Mouse (Mus musculus) ES-E14 (cell line): ENCODE data around the gene Zmiz1. TPM values are rescaled to one million over a fixed set of nuclear protein-coding genes. Genes with fewer than 3 reads are reported as not detected.

Experiments
- DNase-seq: peaks from one replicate; pipeline ENCODE4 v3.0.0-alpha.2; 2013; ENCODE audit warnings: low read depth, low spot score
- H3K27ac ChIP-seq: 2 replicates; pipeline ENCODE4 v1.5.1; 2012; ENCODE audit warnings: low read depth, mild to moderate bottlenecking, low read length, moderate library complexity, mixed read lengths; ENCODE audit not compliant: poor library complexity, insufficient read depth, severe bottlenecking
- H3K36me3 ChIP-seq: 2 replicates; pipeline ENCODE4 v1.6.1; 2012; ENCODE audit warnings: mild to moderate bottlenecking, low read length, moderate library complexity, mixed read lengths; ENCODE audit not compliant: control insufficient read depth, poor library complexity, insufficient read depth, severe bottlenecking
- H3K4me1 ChIP-seq, 2 experiments: fragments of 150-350 bp in 1 of 2; sonication (generic) in 1 of 2; 2 replicates each; pipeline ENCODE4 v1.6.1; 2012; ENCODE audit warnings: low read length in 2 of 2, mild to moderate bottlenecking in 1 of 2, mixed read lengths in 1 of 2; ENCODE audit not compliant: control insufficient read depth in 2 of 2, insufficient read depth in 2 of 2, poor library complexity in 1 of 2
- H3K4me3 ChIP-seq, 2 experiments: fragments of 150-350 bp in 1 of 2; sonication (generic) in 1 of 2; 2 replicates each; pipeline ENCODE4 v1.5.1; 2012; ENCODE audit warnings: low read length in 2 of 2, low read depth in 1 of 2, mild to moderate bottlenecking in 1 of 2, mixed read lengths in 1 of 2; ENCODE audit not compliant: insufficient read depth in 1 of 2, poor library complexity in 1 of 2, severe bottlenecking in 1 of 2
- H3K9ac ChIP-seq: 2 replicates; pipeline ENCODE4 v1.6.1; 2012; ENCODE audit warnings: low read depth, mild to moderate bottlenecking, low read length, mixed read lengths; ENCODE audit not compliant: poor library complexity, insufficient read depth, severe bottlenecking
- H3K9me3 ChIP-seq: fragments of 150-350 bp; sonication (generic); 2 replicates; pipeline ENCODE4 v1.6.1; 2012; ENCODE audit warnings: low read depth, mild to moderate bottlenecking, low read length; ENCODE audit not compliant: control insufficient read depth, insufficient read depth
- CHD2 ChIP-seq: IDR thresholded peaks from 2 replicates; pipeline ENCODE4 v1.6.1; 2014; ENCODE audit warnings: mild to moderate bottlenecking, low read depth, low read length, inconsistent platforms
- HCFC1 ChIP-seq: IDR thresholded peaks from 2 replicates; pipeline ENCODE4 v1.6.1; 2012; ENCODE audit warnings: low read length, inconsistent platforms, borderline replicate concordance; ENCODE audit not compliant: insufficient read depth
- MAFK ChIP-seq: IDR thresholded peaks from 2 replicates; pipeline ENCODE4 v1.6.1; 2014; ENCODE audit warnings: mild to moderate bottlenecking, low read depth, low read length, inconsistent platforms; ENCODE audit not compliant: insufficient read depth
- ZC3H11A ChIP-seq: IDR thresholded peaks from 2 replicates; pipeline ENCODE4 v1.6.1; 2012; ENCODE audit warnings: low read depth, mild to moderate bottlenecking, inconsistent platforms, low read length, borderline replicate concordance
- ZNF384 ChIP-seq: IDR thresholded peaks from 2 replicates; pipeline ENCODE4 v1.6.1; 2012; ENCODE audit warnings: low read depth, low read length, inconsistent platforms
- in situ Hi-C, 2 experiments: fragments of 600-800 bp; cut with MboI; formaldehyde crosslinking; loops; one replicate each; pipeline ENCODE4 v1.15.1; 2025; ENCODE audit warnings: low sequenced_read_pairs in 2 of 2, inconsistent platforms in 1 of 2; ENCODE audit not compliant: unreplicated experiment in 2 of 2
- total RNA-seq: library from RNA; depleted of rRNA; stranded (reverse); fragments of 300-350 nt; gene quantifications from 2 replicates; pipeline ENCODE4 v1.2.3, GENCODE M21; 2012

The Zmiz1 gene
- total RNA-seq, 1 experiment, result 16.9 TPM

DNA sequence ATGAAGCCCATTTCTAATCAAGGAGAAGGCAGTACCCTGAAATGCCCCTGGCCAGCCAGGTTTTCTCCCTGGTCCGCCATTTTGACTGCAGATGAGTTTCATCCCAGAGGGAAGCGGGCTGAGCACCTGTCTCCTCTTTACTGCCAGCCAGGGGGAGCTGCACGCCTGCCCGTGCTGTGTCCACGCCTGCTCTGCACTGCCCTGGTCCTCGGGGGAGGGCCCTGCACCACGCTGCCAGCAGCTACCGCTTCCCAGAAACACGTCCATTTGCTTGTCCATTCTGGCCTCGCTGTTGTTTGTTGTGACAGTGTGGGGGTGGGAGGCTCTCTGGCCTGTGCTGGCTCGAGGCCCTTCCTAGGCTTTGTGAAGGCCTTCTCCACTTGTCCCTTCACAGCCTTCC is 201.7 kb downstream of the Zmiz1 start:
- Histone ChIP-seq H3K9me3 (no peaks in the 10 kb centered on the region), H3K9ac (peak overlapping the region; percentile 74), H3K27ac (peak overlapping the region; percentile 16), H3K4me3 (peak overlapping the region; percentile 61 to 77), H3K36me3 (peaks cover 38% of the 10 kb centered on the region), H3K4me1 (peaks cover 7 to 19% of the 10 kb centered on the region in 2 experiments; a peak in 3 of 4 replicates)
- in situ Hi-C loops, result no loop called here
- TF ChIP-seq ZC3H11A (no peak), ZNF384 (no peak), HCFC1 (no peak), MAFK (no peak)
- DNase-seq, result no peak

DNA sequence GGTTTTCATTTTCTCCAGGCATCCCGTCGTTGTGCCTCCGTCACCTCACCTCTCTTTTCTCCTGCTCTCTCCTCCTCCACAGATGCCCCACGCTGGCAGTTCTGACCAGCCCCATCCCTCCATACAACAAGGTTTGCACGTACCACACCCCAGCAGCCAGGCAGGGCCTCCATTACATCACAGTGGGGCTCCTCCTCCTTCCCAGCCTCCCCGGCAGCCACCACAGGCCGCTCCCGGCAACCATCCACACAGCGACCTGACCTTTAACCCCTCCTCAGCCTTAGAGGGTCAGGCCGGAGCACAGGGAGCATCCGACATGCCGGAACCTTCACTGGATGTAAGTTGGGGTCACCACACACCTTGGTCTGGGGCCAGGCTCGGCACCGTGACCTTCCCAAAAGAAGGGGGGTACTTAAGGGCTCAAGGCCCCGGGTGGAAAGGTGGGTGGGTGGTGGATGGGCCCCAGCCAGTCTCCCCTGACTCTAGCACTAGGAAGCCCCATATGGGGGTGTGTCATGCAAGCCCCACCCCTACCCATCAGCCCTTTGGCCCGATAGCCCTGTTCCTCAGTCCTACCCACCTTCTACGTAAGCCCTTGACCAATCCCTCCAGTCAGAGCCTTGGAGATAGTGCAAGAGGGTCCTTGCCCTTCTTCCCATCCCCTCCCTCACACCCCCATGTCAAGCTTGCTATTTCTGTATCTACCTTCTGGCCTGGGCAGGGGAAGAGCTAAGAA is 202.4 kb downstream of the Zmiz1 start:
- peak overlapping the region; percentile 61 to 77 for H3K4me3 ChIP-seq
- in situ Hi-C loops, result no loop called here
- TF ChIP-seq ZNF384 (no peak), MAFK (no peak), HCFC1 (no peak), ZC3H11A (no peak)
- DNase-seq, result peak; percentile 49
- peak overlapping the region; percentile 74 for H3K9ac ChIP-seq
- peaks cover 32% of the 10 kb centered on the region for H3K36me3 ChIP-seq
- H3K9me3 ChIP-seq, result no peaks in the 10 kb centered on the region
- peak overlapping the region; percentile 45 for H3K27ac ChIP-seq
- peaks cover 8 to 19% of the 10 kb centered on the region in 2 experiments; a peak in 3 of 4 replicates for H3K4me1 ChIP-seq

DNA sequence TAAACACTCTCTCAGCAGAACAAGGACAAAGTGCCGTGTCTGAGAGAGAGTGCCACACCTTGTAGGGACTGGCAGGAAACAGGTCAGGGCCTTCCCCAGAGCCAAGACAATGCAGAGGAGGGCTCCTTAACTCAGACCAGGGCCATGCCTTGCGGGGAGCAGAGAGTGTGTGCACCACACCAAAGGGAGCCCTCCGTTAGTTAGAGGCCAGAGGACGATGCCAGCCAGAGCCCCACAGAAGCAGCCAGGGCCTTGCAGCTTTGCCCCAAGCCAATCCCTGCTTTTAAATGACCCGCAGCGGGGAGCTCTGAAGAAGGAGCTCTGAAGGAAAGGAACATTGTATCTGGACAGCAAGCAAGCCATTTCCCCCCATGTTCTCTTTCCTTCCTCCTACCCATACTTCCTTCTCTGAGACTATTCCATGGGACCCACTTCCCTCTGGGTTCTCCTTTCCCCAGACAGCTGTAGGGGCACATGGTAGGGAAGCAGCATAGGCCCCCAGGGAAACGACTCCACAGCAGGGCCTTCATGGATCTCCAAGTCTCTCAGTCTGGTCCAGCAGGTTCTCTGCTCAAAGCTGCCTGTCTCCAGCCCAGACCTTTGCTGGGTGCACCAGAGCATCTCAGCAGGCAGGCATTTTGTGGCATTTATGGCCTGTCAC is 204.8 kb downstream of the Zmiz1 start:
- peaks cover 8 to 19% of the 10 kb centered on the region in 2 experiments; a peak in 3 of 4 replicates for H3K4me1 ChIP-seq
- TF ChIP-seq ZNF384 (no peak), ZC3H11A (no peak), MAFK (no peak), CHD2 (no peak), HCFC1 (no peak)
- in situ Hi-C loops, result no loop called here
- no peak overlapping the region for H3K27ac ChIP-seq
- no peaks in the 10 kb centered on the region for H3K9me3 ChIP-seq
- DNase-seq, result no peak
- H3K4me3 ChIP-seq, result no peak overlapping the region
- peak overlapping the region; percentile 4; the same call in 1 of the 2 replicates for H3K9ac ChIP-seq
- H3K36me3 ChIP-seq, result peaks cover 10% of the 10 kb centered on the region

DNA sequence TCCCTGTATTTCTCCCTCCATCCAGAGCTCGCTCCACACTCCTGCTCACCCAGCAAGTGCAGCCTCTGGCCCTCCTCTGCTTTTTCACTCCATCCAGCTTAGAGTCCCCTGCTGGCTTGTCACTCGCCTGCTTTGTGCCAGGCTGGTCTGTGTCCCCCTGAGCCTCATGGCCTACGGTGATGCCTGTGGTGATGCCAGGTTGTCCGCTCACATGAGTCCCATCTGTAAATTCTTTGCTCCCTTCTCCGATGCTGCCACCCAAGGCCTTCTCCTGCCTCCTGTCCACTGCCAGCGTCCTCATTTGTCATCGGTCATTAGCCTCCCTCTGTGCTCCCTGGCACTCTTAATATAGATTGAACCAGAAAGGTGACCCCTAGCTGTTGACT is 205.3 kb downstream of the Zmiz1 start:
- Histone ChIP-seq H3K9me3 (no peaks in the 10 kb centered on the region), H3K36me3 (peaks cover 9% of the 10 kb centered on the region), H3K9ac (no peak overlapping the region), H3K27ac (no peak overlapping the region), H3K4me1 (peaks cover 8 to 19% of the 10 kb centered on the region in 2 experiments; a peak in 3 of 4 replicates), H3K4me3 (no peak overlapping the region; a peak in 1 of 4 replicates)
- in situ Hi-C loops, result no loop called here
- no peak for DNase-seq
- TF ChIP-seq CHD2, result no peak
- TF ChIP-seq MAFK, result no peak
- no peak for TF ChIP-seq ZNF384
- TF ChIP-seq ZC3H11A, result no peak
